Mouse (Mus musculus): Measurements from ENCODE around the gene Gas2l2.

DNA sequence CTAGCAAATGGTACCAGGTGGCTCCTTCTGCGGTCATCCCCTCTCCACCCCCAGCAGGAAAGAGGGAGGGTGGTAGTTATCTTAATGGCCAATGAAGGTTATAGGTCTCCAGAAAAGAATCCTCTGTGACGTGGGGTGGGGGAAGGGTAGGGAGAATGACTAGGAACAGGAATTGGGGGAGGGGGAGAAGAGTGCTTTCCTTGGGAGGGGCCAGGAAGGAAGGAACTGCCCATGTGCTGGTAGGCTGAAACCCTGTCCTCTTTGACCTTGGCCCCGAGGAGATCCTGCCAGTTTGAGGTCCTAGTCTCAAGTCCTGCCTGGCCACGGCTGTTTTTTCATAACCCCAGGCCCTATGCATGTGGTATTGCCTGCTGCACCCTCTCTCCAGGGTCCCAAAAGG lies 20.0 kb upstream of the Gas2l2 start:
- TF ChIP-seq CTCF (IDR thresholded peaks at IDR 0.05): no peak
- no peak for TF ChIP-seq POLR2A (IDR thresholded peaks at IDR 0.05; ENCODE audit: insufficient read depth, low read depth, low read length)
- TF ChIP-seq EP300 (IDR thresholded peaks at IDR 0.05; ENCODE audit: insufficient read depth, low read depth, low read length): no peak

All from heart, adult 2 months (tissue).